Mouse (Mus musculus): ENCODE results near the gene Armh3.
"Not testable (repeated sequence)": the region's sequence is repeated elsewhere in the genome, so short reads cannot be mapped to it uniquely, and the experiment has no call there.

Gene Armh3

DNA sequence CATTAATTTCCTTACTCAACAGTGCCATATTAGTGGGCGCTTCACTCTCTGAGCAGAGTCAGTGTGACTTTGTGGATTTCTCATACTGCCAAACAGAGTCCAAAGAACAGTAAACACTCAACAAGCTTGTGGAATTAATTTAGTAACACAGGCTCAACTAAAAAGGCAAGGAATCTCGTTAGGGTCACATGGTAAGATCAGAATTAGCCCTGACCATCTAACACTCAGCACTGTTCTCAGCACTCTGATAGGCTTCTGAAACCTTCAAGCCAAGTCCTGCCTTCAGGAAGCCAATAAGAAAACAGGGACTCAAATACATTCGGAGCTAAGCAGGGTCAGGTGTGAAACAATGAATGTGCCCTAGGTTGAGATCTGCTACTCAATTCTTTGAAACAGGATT lies 172.1 kb downstream of the Armh3 start:
- no peak for DNase-seq (ENCODE audit: low read depth, low spot score)

DNA sequence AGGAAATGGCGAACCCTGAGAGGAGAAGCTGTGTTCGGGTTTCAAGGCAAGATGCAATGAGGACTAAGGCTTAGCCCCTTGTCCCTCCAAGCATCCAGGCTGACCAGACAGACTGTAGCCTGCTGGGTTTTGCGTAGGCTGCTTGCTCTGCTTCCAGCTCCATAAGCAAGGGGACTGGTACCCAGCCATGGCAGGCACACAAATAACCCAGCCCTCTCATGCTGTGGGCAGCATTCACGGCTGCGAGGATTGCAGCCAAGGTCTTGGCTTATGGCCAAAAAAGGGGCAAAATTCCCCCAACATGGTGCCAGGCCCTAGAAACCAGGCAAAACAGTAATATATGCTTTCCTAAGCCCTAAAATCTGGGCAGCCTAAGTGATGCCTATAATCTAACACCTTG lies 176.5 kb downstream of the Armh3 start:
- no peak for DNase-seq (ENCODE audit: low read depth, low spot score)

DNA sequence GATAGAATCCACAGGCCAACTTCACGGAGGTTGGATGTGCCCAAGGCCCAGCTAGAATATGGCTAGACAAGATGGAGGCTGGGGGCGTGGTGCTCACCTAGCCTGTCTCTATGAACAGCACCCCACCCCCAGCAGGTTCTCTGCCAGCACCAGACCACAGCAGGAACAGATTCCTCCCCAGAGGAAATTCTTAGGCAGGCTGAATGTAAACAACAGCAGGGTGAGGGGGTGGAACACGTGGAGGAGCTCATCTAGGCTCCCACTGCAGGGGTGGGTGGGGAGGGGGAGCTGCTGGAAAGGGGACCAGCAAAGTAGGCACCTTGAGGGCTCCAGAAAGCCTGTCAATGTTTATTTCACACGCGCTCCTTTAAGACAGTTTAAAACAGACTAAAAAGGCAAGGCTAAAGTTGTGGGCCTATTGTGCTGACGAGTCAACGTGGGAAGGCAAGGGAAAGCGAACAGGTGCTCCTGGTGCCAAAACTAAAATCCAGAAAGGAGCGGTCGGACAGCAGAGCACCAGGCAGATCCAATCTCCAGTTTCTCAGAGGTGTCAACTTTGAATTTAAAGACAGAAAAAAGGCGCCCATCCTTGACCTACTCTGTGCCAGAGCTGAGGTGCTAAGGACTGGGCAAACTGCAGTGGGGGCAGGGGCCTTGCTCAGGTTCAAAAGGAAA lies 180.3 kb downstream of the Armh3 start:
- no peak for DNase-seq (ENCODE audit: low read depth, low spot score)

DNA sequence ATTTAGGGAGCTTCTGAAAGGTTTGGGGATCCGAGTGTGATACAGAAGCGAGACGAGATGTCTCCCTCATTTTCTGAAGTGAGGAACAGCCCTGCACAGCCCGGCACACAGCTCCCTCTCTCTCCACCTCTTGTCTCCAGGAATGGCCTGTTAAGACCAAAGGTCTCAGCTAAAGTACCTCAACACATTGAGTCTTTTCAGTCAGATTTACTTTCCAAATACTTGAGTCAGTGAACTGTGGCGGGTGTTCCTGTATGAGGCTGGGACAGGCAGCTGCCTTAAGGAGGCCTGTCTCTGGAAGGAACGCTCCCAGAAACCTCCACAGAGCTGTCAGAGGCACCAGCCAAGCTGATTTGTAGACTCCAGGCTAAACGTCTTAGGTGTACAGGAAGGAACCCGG lies 181.6 kb downstream of the Armh3 start:
- no peak for DNase-seq (ENCODE audit: low read depth, low spot score)

DNA sequence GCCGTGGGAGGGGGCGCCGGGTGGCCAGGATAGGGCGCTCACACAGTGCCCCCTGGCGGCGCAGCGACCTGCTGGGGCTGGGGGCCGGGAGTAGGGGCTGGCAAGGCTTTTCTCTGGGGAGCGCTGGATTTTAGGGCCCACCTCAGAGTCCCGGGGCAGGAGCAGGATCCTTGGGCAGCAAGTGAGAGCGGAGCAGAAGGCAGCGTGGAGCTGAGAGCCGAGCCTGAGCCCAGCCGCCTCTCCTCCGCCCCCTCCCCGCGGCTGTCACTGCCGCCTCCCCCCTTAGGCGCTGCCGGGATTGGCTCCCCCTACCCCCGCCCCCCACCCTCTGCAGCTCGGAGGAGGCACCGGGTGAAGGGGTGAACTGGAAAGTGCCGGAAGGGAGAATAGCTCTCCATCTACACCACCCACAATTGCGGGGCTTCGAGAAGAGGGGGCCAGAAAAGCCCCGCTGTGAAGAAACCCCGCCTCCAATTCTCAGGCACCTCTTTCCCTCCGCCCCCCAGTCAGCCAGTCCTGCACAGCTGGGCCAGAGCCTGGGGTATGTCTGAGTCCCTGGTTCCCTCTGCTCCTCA lies 182.4 kb downstream of the Armh3 start, which contains the start of gene Kcnip2:
Gene Kcnip2, minus strand, starts transcription at position 231 of the 575 bp plus-strand sequence.
- DNase-seq (ENCODE audit: low read depth, low spot score) = peak; percentile 60

DNA sequence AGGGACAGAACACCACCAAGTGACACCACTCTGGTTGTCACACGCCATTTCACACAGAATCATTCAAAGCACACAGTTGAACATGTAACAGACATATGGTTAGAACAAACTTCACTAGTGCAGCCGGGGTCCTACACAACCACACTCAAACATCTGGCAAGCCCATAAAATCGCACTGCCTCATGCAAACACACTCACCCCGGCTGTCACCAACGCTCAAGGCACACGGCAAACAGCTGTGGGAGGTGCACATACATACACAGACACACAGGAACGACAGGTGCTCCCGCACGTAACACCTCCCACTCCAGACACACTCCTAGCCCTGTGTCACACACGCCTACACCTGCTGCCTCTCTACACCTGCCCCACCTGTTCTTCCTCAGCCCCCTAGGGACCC lies 183.1 kb downstream of the Armh3 start:
- DNase-seq (ENCODE audit: low read depth, low spot score) = no peak

DNA sequence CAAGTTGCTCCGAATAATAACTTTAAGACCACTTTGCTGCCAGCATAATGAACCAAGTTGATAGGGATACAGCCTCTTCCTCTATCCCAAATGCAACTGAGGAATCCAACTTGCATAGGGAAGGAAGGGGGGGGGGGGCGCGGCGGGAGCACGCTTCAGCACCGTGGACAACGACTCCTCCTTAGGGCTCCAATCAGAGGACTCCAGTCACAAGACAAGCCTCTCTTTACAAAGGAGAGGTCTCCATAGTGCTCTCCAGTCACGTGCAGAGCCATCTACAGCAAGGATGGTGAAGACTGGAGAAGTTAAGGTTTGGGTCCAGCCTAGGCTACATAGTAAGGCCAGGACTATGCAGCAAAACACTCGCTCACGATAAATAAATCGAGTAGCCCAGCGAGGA lies 184.5 kb downstream of the Armh3 start:
- peak; percentile 39 for DNase-seq (ENCODE audit: low read depth, low spot score)

DNA sequence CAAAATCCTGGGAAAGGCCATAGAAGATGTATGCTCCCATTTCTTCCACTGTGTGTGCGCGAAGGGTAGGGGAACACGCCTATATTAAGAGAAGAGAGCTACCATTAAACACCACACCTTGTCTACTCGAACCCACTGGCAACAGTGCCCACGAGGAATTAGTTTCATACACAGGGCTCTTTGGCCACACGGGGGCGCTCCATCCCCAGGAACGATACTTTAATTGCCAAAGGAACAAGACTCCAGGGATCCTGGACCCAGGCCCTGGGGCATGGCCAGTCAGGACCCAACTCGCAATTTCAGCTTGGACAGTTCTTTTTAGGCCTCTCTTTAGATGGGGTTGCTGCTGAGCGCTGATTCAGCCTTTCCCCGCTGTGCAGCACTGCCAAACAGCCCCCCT lies 185.0 kb downstream of the Armh3 start:
- DNase-seq (ENCODE audit: low read depth, low spot score) = peak; percentile 88

DNA sequence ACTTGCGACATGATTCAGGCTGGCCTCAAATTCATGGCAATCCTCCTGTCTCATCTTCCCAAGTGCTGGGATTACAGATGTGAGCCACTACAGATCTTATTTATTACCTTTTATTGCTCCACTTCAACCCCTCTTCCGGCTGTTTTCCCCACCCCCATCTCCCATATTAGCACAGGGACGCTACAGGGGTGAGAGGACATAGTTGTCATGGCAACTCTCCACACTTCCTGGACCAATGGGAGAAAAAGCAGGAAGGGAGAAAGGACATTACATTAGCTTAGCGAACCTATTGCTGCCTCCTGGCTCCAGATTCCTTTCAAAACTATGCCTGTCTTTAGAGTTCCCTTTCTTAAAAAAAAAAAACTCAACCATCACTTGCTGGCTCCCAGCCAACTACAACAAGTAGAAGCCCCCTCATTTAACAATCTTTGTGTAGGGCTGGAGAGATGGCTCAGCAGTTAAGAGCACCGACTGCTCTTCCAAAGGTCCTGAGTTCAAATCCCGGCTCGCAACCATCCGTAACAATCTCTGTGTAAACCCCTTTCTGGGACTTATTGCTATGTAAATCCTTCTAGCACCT lies 185.5 kb downstream of the Armh3 start:
- no peak for DNase-seq (ENCODE audit: low read depth, low spot score)

DNA sequence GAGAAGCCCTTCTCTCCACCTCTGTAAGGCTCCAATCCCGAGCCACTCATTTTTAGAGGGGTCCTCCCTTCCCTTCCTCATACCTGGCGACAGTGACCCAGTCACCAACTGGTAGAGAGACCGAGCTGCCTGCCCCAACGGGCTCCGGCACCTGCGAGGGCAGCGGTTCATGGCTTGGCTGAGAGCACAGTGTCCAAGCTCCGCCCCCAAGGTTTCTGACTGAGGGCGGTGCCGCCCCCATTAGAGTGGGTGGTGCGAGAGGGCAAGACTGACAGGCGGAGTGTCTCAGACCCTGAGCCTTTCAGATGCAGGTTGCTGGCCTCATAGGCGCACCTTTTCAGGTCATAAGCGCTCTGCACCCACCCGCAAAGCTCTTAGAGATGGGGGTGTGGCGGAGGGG lies 186.2 kb downstream of the Armh3 start:
- DNase-seq (ENCODE audit: low read depth, low spot score) = peak; percentile 78

DNA sequence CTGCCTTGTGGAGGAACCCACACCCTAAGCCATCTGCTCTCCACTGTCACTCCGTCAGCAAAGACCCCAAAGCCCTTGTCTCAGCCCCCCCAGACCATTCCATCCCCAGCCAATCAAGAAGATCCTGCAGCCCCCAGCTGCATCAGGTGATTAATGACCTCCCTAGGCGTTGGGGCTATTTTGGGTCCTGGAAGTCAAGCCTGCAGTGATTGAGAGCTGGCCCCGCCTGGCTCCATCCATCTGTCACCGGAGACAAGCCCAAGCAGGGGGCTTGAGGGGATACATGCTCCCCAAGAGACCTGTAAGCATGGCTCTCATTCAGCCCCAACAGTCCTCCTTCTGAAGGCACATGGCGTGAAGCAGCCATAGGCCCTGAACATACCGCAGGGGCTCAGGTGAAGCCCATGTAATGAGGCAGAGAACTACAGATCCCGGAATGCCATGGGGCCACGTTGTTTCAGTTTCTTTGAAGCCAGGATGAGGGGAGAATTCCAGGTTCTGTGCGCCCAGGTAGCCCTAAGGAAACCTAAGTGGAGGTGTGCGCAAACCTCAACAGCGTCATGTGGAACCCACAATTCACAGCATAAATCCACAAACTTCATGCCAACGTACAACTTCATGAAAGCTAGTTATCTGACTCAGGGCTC lies 187.1 kb downstream of the Armh3 start:
- no peak for DNase-seq (ENCODE audit: low read depth, low spot score)

DNA sequence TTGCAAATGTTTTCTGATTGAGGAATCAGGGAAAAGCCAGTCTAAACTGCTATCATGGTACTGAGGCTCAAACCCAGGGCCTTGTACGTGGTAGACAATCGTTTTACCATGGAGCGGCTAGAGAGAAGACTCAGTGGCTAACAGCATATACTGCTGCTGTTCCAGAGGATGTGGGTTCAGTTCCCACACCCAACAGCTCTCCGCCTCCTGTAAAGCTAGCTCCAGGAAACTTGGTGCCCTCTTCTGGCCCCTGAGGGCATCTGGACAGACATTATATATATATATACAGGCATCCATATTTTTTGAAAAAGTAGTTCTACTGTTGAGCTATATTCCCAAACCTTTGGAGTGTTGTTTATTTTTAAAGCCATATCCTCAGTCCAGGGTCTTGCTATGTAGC lies 190.6 kb downstream of the Armh3 start:
- peak; percentile 57 for DNase-seq (ENCODE audit: low read depth, low spot score)

DNA sequence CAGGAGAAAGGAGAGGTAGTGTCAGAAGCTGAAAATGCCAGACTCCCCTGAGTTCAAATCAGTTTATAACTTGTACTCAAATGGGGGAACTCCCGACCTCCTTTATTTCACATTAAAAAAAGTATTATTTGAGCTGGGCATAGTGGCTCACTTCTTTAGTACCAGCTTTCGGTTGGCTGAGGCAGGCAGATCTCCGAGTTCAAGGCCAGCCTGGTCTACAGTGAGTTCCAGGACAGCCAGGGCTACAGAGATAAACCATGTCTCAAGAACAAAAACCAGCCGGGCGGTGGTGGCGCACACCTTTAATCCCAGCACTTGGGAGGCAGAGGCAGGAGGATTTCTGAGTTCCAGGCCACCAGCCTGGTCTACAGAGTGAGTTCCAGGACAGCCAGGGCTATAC lies 192.5 kb downstream of the Armh3 start:
- not testable (repeated sequence) for DNase-seq (ENCODE audit: low read depth, low spot score)

DNA sequence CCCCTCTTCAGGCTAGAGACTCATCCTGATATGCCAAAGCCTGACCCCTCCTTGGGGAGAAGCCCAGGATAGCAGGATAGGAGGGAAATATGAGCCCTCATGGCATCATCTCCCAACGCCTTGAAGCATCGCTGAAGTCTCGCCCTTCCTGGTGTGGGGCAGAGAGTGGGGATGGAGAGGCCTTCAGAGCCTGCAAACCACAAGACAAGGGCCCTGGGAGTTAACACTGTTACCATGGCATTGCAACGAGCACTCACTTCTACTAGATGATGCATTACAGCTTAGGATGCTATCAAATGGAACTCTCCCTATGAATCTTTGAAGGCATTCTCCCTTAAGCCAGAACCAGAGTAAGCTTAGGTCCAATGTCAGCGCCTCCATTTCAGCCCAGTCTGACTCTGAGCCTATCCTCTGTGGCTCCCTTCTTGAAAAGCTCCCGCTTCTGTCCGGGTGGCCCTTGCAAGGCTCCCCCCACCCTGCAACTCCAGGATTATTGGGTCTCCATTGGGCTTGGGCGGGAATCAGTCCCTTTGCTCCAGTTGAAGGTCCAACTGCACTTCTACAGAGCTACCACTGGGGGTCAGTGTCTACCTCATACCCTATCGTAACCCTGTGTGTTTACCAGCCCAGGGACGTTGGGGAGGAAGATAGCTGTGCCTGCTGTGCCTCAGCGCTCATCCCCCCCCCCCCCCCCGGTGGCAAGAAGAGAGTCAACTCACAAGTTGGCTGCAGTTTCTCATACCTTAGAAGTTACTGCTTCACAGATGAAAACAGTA lies 193.5 kb downstream of the Armh3 start:
- peak; percentile 87 for DNase-seq (ENCODE audit: low read depth, low spot score)

DNA sequence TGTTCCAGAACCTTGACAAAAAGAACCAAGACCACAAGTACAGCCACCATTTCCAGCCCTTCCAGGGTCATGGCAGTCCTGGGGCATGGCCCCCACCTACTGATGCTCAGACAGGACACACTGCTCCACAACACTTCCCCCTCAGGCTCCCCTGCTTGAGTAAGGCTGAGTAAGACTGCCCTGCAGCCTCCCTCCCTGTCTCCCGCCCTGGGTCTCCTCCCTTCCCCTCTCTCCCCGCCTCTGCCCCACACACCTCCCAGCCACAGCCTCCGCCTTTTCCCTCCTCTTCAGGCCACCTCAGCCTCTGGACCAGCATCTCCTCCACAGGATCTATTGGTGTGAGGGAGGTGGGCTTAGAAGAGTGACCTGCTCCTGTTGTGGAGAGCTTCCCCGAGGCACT lies 194.9 kb downstream of the Armh3 start:
- DNase-seq (ENCODE audit: low read depth, low spot score) = no peak

DNA sequence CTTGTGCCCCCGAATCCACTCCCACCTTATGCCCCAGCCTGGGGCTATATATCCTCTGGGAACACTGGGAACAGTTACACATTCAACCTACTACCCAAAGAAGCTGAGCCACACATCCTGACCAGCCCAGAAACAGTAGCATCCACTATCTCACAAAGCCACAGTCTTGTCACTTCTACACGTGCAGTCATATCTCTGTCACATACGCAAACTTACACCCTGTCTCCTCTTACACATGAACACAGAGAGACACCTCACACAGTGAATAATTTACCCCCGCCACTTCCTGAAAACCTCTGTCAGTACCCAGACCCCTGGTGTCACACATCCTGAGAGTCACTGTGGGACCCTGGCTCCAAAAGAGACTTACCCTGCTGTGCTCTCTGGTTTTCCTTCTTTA lies 195.6 kb downstream of the Armh3 start:
- no peak for DNase-seq (ENCODE audit: low read depth, low spot score)

DNA sequence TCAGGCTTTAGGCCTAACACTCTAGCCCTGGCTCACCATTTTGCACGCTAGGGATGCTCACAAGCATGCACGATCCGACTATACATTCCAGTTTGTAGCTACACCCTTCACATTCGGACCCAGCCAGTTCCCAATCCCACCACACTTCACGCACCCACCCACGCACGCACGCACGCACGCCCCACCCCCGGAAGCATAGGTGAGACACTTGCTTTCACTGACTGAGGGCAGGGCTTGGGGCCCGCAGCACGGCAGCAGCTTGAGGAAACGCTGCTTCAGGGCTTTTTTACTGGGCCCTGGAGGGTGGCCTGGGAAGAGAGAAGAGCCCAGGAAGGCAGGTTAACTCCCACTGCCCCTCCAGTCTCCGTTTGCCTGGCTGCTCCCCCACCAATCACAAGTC lies 201.4 kb downstream of the Armh3 start:
- peak; percentile 86 for DNase-seq (ENCODE audit: low read depth, low spot score)

DNA sequence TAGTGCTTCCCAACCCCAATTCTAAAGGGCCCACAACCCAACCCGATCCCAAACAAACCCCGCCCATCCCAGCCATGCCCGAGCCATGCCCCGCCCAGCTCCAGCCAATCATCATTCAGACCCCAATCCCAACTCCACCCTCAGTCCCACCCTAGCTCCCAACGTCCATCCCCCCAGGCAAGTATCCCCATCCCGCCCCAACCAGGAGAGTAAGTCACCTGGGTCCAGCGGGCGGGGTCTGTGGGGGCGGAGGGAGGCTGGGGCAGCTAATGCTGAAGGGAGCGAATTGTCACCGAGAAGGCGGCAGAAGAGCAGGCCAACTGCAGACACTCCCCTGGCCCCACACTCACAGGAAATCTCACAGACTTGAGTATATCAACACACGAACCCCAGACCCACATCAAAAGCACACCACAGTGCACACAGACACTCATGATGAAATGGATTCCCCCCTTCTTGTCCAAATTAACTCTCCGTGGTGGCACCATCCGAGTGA lies 202.2 kb downstream of the Armh3 start:
- peak; percentile 91 for DNase-seq (ENCODE audit: low read depth, low spot score)

DNA sequence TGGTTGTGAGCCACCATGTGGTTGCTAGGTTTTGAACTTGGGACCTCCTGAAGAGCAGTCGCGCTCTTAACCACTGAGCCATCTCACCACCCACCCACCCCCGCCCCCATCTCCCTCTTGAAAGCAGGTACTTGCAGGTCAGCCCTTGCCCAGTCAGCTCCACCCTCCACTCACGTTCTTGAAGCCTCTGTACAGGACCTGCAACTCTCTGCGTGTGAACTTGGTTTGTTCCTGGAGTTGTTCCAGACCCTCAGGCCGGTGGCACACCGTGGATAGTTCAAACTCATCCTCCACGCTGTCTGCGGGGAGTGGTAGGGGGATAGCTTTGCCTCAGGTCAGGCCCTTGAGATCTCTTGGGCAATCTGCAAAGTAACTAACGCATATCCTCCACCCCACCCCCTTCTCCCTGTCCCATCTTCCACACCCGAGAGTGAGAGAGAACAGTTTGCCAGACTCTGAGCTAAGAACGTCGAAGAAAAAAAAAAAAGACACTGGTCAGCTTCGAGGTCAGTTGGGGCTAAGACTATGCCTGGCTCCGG lies 202.8 kb downstream of the Armh3 start:
- DNase-seq (ENCODE audit: low read depth, low spot score) = no peak

DNA sequence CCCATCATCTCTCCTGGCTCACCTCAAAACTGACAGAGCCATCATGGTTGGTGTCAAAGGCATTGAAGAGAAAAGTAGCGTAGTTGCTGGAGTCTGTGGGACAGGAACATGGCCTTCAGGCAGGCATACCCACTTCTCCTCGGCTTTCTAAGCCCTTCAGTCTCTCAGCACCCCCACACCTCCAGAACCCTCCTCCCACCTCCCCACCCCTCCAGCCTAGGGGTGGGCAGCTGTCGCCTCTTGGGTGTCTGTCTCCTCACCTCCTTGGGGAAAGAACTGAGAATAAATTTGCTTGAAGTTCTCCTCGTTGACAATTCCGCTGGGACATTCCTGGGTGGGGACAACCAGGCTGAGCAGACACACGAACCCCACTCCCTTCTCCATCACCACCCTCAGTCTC lies 203.6 kb downstream of the Armh3 start:
- DNase-seq (ENCODE audit: low read depth, low spot score) = no peak

DNA sequence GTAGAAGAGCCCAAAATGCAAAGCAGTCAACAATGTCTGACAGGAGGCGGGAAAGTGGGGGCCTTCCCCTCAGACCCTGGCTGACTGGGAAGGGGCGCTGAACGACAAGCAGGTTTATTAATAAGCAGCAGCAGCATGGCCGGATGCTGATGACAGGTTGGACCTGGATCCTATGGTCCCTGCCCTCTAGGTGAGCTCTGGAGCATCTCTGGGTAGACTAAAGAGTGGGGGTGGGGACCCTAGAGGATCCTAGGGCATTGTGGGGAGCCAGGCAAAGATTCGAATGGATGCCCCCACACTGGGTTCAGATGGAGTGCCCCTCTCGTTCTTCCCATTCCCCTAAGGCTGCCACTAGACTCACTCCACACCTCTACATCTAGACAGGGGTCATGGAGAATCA lies 205.9 kb downstream of the Armh3 start:
- no peak for DNase-seq (ENCODE audit: low read depth, low spot score)
